Mouse (Mus musculus) cortical plate, adult 2 months (tissue): Measurements from ENCODE around the gene Itga9.

Experiments
- CTCF ChIP-seq: fragments of 200-500 bp; IDR thresholded peaks from 2 replicates; pipeline ENCODE4 v1.5.1; 2011; ENCODE audit warnings: mild to moderate bottlenecking, control low read depth, low read length; ENCODE audit not compliant: insufficient read depth; ENCODE audit errors: extremely low read depth
- POLR2A ChIP-seq: fragments of 200-500 bp; IDR thresholded peaks from 2 replicates; pipeline ENCODE4 v1.6.1; 2011; ENCODE audit warnings: mild to moderate bottlenecking, low read length, control low read depth; ENCODE audit not compliant: insufficient read depth; ENCODE audit errors: extremely low read depth

- no peak for TF ChIP-seq CTCF
- TF ChIP-seq POLR2A = no peak
Observed at GRCm38 (mm10) chr9:118563866-118564265, 42.6 kb upstream of the Itga9 start.
